Mouse (Mus musculus): ENCODE data around the gene Fam107b. TPM values are rescaled to one million over a fixed set of nuclear protein-coding genes. Genes with fewer than 3 reads are reported as not detected.
A peak's percentile ranks its signal among the peaks of the same experiment; 100 is the strongest.

Fam107b gene
- polyA plus RNA-seq, 1 experiment from 2014 or later, result 25.1 TPM

DNA sequence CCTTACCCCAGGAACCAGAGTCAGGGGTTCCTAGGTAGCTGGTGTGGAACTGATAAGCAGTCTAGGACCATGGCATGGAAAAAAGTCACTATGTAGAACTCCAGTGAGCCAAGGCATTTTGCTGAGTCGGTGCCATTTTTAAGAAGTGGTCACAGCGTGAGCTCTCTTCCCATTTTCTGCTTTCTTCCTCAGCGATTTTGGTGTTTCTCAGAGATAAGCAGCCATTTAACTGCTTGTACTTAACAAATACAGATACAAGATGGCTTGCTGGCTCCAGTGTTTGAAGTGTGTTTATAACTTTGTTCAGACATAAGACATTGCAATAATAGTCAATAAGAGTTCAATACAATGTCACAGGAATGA, 218.1 kb downstream of the Fam107b start:
- H3K27ac ChIP-seq (replicated peaks), result no peak overlapping the region
- 69% methylated on average over 3 of the region's 3 CpGs for WGBS

DNA sequence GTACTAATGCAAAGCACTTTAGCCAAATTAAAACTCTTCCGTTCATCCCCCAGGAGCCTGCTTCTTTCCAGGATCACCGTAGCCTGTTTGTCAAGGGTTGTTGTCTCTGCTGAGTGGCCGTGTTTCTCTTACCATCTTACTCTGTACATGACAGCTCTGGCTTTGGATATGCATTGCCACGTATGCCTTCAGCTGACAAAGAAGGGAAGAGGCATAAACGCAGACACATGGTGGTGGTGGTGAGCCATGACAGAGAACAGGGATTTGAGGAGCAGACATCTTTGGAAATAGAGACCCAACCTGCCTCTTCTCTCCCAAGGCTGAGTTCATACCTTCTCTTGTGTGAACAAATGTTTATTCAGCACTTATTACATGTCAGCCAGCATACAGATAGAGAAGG, 226.3 kb downstream of the Fam107b start:
- H3K36me3 ChIP-seq, result no peaks in the 10 kb centered on the region
- no peak overlapping the region for H3K4me3 ChIP-seq
- no peak for ATAC-seq (ENCODE audit: extremely low read depth, insufficient number of reproducible peaks, low FRiP score, low TSS enrichment)
- H3K4me1 ChIP-seq, result peaks cover 4% of the 10 kb centered on the region
- no peak overlapping the region for H3K9ac ChIP-seq
- no peak overlapping the region for H3K4me2 ChIP-seq
- H3K27ac ChIP-seq (replicated peaks), result no peak overlapping the region
- no peaks in the 10 kb centered on the region for H3K9me3 ChIP-seq
- 76% methylated on average over 5 of the region's 5 CpGs for WGBS
- 0 out of 2 replicates have a peak, but pooled peaks cover 3% of the 10 kb centered on the region for H3K27me3 ChIP-seq (replicated peaks)

More for the DNA sequence above, 218.1 kb downstream of the Fam107b start:
- Histone ChIP-seq H3K9ac (no peak overlapping the region), H3K4me1 (0 out of 2 replicates have a peak, but pooled peaks cover 3% of the 10 kb centered on the region), H3K9me3 (no peaks in the 10 kb centered on the region), H3K27me3 (replicated peaks) (no peaks in the 10 kb centered on the region), H3K36me3 (no peaks in the 10 kb centered on the region), H3K4me3 (no peak overlapping the region), H3K4me2 (no peak overlapping the region)
- no peak for ATAC-seq (ENCODE audit: extremely low read depth, insufficient number of reproducible peaks, low FRiP score, low TSS enrichment)

DNA sequence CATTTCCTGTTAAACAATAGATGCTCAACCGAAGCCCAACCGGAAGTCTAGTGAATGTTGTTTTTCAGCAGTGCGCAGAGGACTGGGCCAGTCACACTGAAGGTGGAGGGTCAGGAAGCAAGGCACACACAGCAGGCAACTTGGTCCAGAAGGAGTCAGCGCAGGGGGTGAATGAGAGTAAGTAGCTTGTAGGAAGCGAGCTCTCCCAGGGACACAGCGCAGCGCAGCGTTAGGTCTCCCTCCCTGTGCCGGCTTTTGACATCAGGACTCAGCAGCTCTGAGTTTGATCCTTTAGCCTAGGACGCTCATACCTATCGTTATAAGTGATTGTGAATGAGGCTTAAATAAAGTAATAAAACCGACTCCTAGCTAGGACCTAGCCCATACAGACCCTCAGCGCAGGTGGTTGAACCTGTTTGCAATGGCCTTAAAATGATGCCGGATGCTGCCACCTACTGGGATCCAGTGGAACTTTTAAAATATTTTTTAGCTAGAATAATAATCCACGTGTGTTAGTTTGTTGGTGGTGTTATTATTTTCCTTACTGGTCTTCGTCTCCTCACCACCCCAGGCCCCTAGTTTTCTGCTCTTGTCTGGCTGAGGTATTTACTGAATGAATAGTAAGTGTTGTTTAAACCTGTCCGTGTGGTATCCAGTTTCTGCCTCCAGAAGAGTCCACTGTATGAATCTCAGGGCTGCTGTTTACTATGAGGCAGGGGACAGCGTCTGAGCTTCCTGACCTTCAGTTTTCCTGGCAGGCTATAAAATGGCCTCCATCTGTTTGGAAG, 229.7 kb downstream of the Fam107b start:
- ATAC-seq (ENCODE audit: extremely low read depth, insufficient number of reproducible peaks, low FRiP score, low TSS enrichment), result no peak
- Histone ChIP-seq H3K9ac (peak overlapping the region; percentile 47), H3K4me2 (peak overlapping the region; percentile 68), H3K27ac (replicated peaks) (no peak overlapping the region), H3K4me3 (peak overlapping the region; percentile 41), H3K4me1 (peaks cover 4% of the 10 kb centered on the region), H3K9me3 (no peaks in the 10 kb centered on the region), H3K27me3 (replicated peaks) (0 out of 2 replicates have a peak, but pooled peaks cover 3% of the 10 kb centered on the region), H3K36me3 (no peaks in the 10 kb centered on the region)
- WGBS, result 20% methylated on average over 18 of the region's 18 CpGs

DNA sequence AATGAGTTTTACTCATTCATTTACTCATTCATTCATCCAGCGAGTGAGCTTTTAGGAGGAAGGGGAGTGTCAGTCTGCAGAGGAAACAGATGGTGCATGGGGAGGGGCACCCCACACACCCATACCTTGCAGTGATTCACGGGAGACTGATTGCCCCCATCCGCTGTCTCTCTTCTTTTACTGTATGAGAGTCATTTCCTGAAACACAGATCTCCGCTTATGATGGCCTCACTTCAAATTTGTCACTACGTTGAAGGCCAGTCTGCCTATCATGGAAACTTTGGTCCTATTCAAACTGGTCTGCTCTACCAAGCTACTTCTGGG, 230.2 kb downstream of the Fam107b start:
- Histone ChIP-seq H3K4me2 (peak overlapping the region; percentile 68; the same call in 1 of the 2 replicates), H3K27ac (replicated peaks) (no peak overlapping the region), H3K9ac (no peak overlapping the region), H3K36me3 (no peaks in the 10 kb centered on the region), H3K27me3 (replicated peaks) (0 out of 2 replicates have a peak, but pooled peaks cover 3% of the 10 kb centered on the region), H3K9me3 (no peaks in the 10 kb centered on the region), H3K4me1 (peaks cover 4% of the 10 kb centered on the region), H3K4me3 (no peak overlapping the region)
- no peak for ATAC-seq (ENCODE audit: extremely low read depth, insufficient number of reproducible peaks, low FRiP score, low TSS enrichment)
- WGBS, result 43% methylated on average over 5 of the region's 5 CpGs

DNA sequence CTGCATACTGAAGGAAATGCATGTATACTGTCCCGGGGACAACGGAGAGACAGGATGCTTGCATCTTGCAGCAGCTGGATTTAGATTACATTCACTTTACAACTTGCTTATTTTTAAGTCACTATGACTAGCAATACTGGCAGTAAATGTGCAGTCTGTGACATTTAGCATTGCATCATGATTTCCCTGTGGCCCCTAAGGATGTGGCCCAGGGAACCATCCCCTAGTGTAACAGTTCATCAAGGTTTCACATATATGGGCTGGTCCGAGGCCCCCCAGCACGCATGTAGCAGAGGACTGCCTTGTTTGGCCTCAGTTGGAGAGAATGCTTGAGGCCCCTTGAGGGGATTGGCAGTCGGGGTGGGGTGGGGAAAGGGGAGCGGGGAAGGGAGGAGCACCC, 235.5 kb downstream of the Fam107b start:
- Histone ChIP-seq H3K27me3 (replicated peaks) (no peaks in the 10 kb centered on the region), H3K4me1 (no peaks in the 10 kb centered on the region), H3K36me3 (no peaks in the 10 kb centered on the region), H3K9ac (no peak overlapping the region), H3K4me3 (no peak overlapping the region), H3K4me2 (no peak overlapping the region), H3K27ac (replicated peaks) (no peak overlapping the region), H3K9me3 (no peaks in the 10 kb centered on the region)
- WGBS, result 59% methylated on average over 6 of the region's 6 CpGs
- no peak for ATAC-seq (ENCODE audit: extremely low read depth, insufficient number of reproducible peaks, low FRiP score, low TSS enrichment)

DNA sequence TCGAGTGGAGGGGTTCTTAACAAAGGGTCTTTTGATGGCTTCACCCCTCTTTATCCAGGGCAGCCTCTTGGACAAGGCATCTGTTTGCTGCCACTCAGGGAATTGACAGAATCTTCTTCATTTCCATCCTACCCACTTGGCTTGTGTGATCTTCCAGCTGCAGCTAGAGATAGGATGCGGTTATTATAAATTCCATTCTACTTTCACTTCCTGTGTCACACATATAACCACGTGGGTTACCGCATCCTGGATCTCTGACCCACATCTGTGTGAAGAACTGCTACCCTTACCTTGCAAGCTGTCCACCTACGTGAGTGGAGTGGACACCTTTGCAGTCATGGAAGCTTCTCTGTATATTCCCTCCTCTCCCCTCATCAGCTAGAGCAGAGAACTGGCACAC, 240.0 kb downstream of the Fam107b start:
- 60% methylated on average over 5 of the region's 5 CpGs for WGBS
- Histone ChIP-seq H3K27ac (replicated peaks) (no peak overlapping the region), H3K4me3 (no peak overlapping the region), H3K36me3 (no peaks in the 10 kb centered on the region), H3K27me3 (replicated peaks) (no peaks in the 10 kb centered on the region), H3K9me3 (no peaks in the 10 kb centered on the region), H3K4me1 (no peaks in the 10 kb centered on the region), H3K4me2 (no peak overlapping the region), H3K9ac (no peak overlapping the region)
- no peak for ATAC-seq (ENCODE audit: extremely low read depth, insufficient number of reproducible peaks, low FRiP score, low TSS enrichment)

DNA sequence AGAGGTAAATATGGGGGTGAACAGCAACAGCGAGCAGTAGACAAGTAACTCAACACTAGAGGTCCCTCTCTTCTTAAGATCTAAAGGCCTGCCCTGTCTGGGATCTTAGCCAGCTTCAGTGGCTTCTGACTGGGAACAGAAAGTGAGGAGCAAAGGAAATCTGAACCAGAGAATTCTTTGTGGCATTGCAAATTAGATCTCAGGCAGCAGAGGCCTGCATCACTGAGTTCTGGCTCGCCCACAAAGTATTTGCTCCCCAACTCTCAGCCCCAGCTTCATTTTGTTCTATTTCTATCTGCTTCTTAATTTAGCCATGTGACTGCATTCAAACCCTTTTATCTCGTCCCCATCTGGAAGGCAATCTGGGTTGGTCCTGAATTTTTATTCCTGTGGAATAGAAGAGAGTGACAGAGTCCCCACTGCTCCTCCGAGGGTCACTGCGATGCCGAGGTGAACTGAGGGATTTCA, 245.9 kb downstream of the Fam107b start:
- no peaks in the 10 kb centered on the region for H3K36me3 ChIP-seq
- no peak for ATAC-seq (ENCODE audit: extremely low read depth, insufficient number of reproducible peaks, low FRiP score, low TSS enrichment)

DNA sequence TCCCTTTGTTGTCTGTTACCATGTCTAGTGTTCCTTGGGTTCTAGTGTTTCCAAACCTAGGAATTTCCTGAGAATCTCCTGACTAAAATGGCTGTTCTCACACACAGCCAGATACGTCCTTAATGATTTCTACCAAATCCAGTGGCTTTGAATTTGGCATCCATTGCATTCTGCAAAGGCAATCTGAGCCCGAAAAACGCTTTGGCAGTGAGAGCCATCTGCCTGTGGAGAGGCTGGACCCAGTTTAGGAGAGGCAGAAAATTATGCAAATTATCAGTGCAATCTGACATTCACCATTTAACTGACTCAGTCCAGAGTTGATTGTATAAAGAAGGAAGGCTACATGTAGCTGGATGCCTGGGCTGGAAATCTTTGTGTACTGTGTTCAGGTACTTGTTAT, 247.3 kb downstream of the Fam107b start:
- H3K4me3 ChIP-seq, result no peak overlapping the region
- ATAC-seq (ENCODE audit: extremely low read depth, insufficient number of reproducible peaks, low FRiP score, low TSS enrichment), result no peak
- H3K9me3 ChIP-seq, result no peaks in the 10 kb centered on the region
- no peak overlapping the region for H3K9ac ChIP-seq
- no peaks in the 10 kb centered on the region for H3K36me3 ChIP-seq
- WGBS, result 78% methylated on average over 3 of the region's 3 CpGs
- H3K27ac ChIP-seq (replicated peaks), result no peak overlapping the region
- no peak overlapping the region for H3K4me2 ChIP-seq
- no peaks in the 10 kb centered on the region for H3K27me3 ChIP-seq (replicated peaks)
- H3K4me1 ChIP-seq, result no peaks in the 10 kb centered on the region

More for the DNA sequence above, 245.9 kb downstream of the Fam107b start:
- no peaks in the 10 kb centered on the region for H3K4me1 ChIP-seq
- no peak overlapping the region for H3K27ac ChIP-seq (replicated peaks)
- WGBS, result 65% methylated on average over 6 of the region's 6 CpGs
- no peaks in the 10 kb centered on the region for H3K27me3 ChIP-seq (replicated peaks)
- H3K4me2 ChIP-seq, result no peak overlapping the region
- H3K9me3 ChIP-seq, result no peaks in the 10 kb centered on the region
- H3K9ac ChIP-seq, result no peak overlapping the region
- no peak overlapping the region for H3K4me3 ChIP-seq

DNA sequence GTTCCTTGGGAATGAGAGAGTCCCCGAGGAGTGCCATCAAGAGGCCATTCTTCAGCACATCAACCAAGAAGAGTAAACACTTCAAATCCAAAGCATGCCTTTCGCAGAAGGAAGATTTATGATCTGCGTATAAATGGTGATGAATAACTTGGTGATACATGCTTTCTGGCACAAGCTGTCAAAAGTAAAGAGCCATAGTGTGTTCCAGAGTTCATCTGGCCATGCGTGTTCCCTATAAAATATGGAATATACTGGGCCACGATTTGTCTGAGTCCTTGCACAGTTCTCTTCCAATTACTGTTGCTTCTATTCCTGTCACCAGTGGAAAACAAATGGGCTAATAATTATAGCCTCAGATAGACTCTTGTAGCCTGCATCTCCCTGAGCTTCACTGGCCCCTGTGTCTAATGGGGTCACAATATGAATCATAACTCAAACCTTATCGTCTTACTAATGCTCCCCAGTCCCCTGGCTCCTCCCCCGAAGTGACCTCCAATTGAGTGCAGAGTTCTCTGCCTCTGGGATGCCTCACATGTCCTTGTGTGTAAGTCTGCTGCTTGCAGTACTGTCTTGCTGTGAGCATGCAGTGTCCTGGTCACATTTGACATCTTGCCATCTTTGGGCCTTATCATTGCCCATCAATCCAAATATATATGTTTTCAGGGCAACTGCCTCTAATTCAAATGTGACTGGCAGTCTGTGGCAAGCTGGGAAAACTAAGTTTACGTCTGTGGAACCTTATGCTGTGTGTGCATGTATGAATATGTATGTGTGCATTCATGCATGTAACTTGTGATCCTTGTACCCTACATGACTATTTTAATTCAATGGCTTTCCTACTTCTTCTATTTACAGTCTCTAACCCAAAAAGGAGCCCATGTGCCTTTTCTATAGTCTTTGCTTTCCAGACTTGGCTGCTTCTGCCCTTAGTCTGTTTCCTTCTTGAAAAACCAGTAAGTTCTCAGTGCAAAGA, 252.5 kb downstream of the Fam107b start:
- H3K4me2 ChIP-seq, result no peak overlapping the region
- H3K9me3 ChIP-seq, result no peaks in the 10 kb centered on the region
- no peak overlapping the region for H3K9ac ChIP-seq
- no peaks in the 10 kb centered on the region for H3K27me3 ChIP-seq (replicated peaks)
- ATAC-seq (ENCODE audit: extremely low read depth, insufficient number of reproducible peaks, low FRiP score, low TSS enrichment), result no peak
- H3K27ac ChIP-seq (replicated peaks), result no peak overlapping the region
- H3K4me1 ChIP-seq, result no peaks in the 10 kb centered on the region
- no peaks in the 10 kb centered on the region for H3K36me3 ChIP-seq
- WGBS, result 70% methylated on average over 8 of the region's 8 CpGs
- no peak overlapping the region for H3K4me3 ChIP-seq

Data from heart, embryonic 13.5 days (tissue).